Mouse (Mus musculus) left cerebral cortex, adult 8-10 months (tissue): ENCODE measurements at regions not wholly inside any gene's neighbourhood (a gene's known extent, or its start where the extent isn't known, plus 50 kb on each side); places are given as distances from the start of the nearest gene placed in this dataset.
"Not testable (repeated sequence)": the region's sequence is repeated elsewhere in the genome, so short reads cannot be mapped to it uniquely, and the experiment has no call there.

Experiments
- DNase-seq, 2 experiments: peaks; one replicate each; pipeline ENCODE4 v3.0.0; 2022; ENCODE audit warnings: low spot score in 2 of 2

- DNase-seq = not testable (repeated sequence)
Observed at GRCm38 (mm10) chr6:22444856-22445255, 88.8 kb upstream of the Fam3c start.

GRCm38 (mm10) chr6:22444220-22444619, 88.2 kb upstream of the Fam3c start:
- DNase-seq = no peak

GRCm38 (mm10) chr6:22443573-22443972, 87.5 kb upstream of the Fam3c start:
- no peak for DNase-seq

- no peak for DNase-seq
Observed at GRCm38 (mm10) chr6:22443170-22443569, 87.1 kb upstream of the Fam3c start.

- no peak for DNase-seq
Observed at GRCm38 (mm10) chr6:22442591-22442990, 86.5 kb upstream of the Fam3c start.

GRCm38 (mm10) chr6:22439871-22440270, 83.8 kb upstream of the Fam3c start:
- DNase-seq = no peak

GRCm38 (mm10) chr6:22429026-22429425, 73.0 kb upstream of the Fam3c start:
- peak in 1 of 2 experiments; percentile 5 for DNase-seq

- no peak for DNase-seq
Observed at GRCm38 (mm10) chr6:22424161-22424807, 68.2 kb upstream of the Fam3c start.

- DNase-seq = no peak
Observed at GRCm38 (mm10) chr6:22423070-22423980, 67.3 kb upstream of the Fam3c start.

GRCm38 (mm10) chr6:22421551-22421950, 65.5 kb upstream of the Fam3c start:
- DNase-seq = no peak

GRCm38 (mm10) chr6:22418279-22418678, 62.2 kb upstream of the Fam3c start:
- DNase-seq = no peak

GRCm38 (mm10) chr6:22417189-22417588, 61.1 kb upstream of the Fam3c start:
- no peak for DNase-seq

GRCm38 (mm10) chr6:22411796-22412195, 55.8 kb upstream of the Fam3c start:
- DNase-seq = no peak

GRCm38 (mm10) chr6:22408808-22409589, 53.0 kb upstream of the Fam3c start:
- no peak for DNase-seq
